Mouse (Mus musculus) CD4-positive, CD25-positive, alpha-beta regulatory T cell, adult 2 months (primary cell): ENCODE measurements at regions not wholly inside any gene's neighbourhood (a gene's known extent, or its start where the extent isn't known, plus 50 kb on each side); places are given as distances from the start of the nearest gene placed in this dataset.

Experiments
- DNase-seq: peaks from one replicate; pipeline ENCODE4 v3.0.0-alpha.2; 2012; ENCODE audit warnings: low read depth, low spot score

DNA sequence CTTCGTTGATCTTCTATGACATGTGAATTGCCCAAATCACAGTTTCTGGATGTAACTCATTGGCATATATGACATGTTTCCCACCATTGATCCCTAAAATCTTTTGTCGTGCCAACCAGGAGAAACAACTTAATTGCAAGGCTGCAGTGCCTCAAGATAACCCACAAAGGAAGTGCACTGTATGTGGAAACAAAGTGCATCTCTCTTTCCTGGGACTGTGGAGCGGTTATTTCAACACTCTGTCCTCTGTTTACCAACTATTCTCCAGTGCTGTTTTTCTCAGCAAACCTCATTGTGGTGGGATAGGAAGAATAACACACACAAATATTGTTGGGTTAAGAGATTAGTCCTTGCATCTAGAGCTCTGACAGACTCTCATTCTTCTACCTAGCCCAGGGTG lies 119.8 kb upstream of the Ankrd55 start:
- DNase-seq, result no peak

DNA sequence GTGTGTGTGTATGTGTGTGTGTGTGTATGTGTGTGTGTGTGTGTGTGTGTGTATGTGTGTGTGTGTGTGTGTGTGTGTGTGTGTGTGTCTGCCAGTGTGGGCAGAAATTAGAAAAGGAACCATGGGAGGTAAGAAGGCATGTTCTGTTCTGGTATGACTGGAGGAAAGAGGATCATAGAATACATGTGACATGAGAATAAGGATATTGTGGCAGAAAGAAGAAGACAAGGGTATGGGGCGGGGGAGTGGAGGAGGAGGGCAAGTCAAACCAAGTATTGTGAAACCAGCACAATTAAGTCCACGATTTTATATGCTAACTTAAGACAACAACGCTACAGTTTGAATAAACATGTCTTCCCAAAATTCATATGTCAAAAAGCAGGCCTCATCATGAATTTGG lies 117.4 kb upstream of the Ankrd55 start:
- DNase-seq, result no peak

DNA sequence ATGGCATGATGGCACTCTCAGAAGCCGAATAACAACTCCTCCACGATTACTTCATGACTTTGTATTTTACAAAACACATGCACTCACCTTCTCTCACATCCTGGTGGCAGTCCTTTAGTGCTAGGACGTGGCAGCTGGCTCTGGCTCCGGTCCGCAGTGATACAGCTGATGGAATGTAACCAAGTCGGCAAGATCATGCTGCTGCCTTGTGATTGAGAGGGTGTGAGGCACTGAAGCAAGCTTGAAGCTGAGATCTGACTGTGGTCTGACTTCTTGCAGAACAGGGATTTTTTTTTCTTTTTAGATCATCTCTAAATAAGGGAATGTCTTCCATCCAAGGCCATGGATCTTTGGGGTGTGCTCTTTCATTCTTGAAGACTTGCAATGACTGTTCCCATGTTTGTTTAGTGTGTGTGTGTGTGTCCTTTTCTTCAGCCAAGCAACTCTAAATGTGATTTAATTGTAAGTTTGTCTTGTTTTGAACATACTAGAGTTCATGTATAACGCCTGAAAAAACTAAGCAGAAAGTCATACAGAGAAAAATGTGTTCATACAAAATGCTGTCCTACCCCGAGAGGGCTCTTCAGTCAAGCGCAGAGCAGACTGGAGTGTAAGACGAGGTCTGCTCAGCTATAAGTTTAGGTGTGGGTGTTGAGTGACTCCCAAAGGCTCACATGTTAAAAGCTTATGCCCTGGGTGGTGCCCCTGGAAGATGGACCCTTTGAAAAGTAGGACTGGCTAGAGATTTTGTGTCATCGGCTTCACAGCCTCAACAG lies 116.1 kb upstream of the Ankrd55 start:
- DNase-seq, result no peak

DNA sequence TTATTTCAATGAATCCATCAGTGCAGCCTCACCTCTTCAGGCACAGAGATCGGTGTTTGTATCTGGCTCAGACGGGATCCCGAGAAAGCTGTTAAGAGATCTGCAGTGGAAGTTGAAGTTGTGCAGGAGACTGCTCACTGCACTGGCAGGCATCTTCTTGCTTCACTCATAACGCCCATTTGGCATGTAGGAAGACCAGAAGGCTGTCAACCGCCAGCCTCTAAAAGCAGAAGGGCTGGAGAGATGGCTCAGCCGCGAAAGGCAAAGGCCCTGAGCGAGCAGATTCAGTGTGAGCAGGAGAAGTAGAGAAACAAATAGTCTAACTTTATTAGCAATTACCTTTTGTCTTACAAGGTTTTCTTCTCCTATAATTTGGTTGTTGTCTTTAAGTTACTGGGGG lies 114.3 kb upstream of the Ankrd55 start:
- no peak for DNase-seq

DNA sequence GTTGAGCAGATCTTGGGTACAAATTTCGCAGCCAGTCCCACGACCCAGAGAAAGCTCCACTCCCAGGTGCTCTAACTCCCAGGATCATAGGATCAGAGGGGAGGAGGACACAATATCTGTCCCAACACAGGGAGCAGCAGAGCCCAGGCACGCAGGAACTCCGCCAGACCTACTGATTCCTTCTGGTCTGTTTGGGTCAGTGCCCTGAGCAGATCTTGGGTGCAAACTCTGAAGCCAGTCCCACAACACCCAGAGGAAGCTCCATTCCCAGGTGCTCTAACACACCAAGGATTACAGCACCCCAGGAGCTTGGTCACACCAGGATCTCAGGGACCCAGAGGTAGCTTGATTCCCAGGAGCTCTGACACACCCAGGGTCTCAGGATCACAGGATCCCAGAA lies 110.2 kb upstream of the Ankrd55 start:
- no peak for DNase-seq

DNA sequence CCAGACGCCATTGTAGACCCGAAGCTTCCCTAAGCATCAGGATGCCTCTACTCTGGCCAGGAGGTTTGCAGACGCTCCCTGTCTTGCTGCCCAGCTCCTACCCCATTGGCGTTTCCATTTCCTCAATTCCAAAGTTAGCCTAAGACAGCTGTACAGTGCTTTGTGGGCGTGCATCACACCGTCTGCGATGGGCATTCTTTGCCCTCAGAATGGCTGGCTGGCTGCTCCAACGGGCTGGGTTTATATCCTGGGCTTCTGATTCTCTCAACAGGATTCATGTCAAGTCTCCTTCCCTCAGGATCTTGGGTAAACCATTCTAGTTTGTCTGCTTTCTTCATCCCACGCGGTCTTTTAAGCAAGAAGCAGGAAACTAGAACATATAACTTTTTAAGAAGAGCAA lies 104.3 kb upstream of the Ankrd55 start:
- no peak for DNase-seq

DNA sequence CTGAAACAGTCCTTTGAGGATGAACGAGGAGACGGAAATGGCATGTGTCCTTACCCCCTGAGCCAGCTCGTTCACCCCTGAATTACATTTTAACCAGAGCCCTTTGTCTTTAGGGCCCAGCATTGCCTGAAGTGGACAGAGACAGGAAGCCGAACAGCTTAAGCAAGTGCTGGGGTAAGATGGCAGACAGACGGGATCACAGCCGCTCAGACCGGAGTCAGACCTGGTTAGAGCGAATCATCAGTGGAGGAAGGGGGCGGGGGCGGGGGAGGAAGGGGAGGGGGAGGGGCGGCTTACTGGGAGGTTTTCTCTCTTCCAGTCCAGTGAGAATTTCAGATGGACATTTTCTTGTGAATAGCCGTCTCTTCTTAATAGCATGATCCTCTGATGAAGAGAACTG lies 103.1 kb upstream of the Ankrd55 start:
- no peak for DNase-seq

DNA sequence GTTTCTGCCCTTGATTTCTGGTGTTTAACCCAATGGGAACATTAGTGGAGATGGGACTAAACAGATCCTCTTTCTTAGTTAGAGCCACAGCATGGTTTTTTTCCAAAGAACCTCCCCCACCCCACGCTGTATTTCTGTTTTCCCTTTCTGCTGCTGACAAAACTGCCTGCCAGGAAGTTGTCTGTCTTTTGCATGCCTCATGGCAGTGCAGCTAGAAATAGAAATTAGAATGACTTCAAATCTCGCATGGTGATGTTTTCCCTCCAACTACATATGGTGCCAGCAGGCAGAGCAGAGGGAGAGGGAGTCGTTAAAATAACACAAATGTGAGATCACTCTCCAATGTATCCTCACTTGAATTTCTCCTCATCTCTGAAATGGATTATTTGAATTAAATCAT lies 101.0 kb upstream of the Ankrd55 start:
- DNase-seq, result no peak

DNA sequence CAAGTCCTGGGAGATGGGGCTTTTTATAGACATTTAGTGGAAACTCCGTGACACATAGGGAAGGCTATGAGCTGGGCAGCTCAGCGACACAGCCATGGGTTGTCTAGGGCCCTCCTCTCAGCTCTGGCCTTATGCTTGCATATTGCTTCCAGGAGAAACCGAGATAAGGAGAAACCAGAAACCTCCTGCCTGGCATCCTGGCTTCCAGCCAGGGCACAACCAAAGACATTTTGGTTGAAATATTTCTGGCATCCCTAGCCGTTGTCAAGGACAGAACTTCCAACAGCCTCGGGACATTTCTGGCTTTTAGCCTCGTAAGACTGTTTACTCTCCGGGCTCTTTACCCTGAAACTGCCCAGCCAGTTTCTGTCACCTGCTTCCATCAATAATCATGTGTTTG lies 99.9 kb upstream of the Ankrd55 start:
- no peak for DNase-seq

DNA sequence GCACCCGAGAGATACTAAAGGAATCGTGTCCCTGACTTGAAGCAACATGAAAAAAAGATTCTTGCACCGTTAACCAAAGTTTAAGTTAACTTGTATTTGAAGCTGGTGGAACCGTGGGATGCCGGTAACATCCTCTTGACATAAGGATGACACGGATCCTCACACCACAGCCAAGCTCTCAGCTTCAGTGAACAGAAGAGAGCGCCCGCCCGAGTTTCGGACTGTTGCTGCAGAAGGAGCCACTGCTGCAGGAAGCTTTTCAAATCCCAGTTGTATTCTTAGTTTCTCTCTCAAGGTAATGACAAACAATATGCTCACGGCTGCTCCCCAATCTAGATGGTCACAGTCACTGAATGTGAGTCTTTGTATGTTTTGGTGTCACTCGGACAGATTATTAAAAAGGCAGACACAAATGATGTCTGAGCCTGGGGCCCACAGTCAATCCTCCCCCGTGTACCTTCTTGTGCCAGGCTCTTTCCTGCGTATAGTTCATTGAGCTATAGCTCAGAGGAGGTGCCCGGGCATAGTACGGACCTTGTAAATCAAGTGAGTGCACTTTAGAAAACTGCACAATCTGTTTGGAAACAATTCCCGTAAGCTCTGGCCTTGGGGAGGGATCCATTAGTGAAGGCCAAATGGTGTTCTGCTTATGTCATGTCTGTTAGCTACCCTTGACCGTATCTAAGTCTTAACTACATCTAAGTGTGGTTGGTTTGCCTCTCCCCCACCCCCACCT lies 99.3 kb upstream of the Ankrd55 start:
- no peak for DNase-seq

DNA sequence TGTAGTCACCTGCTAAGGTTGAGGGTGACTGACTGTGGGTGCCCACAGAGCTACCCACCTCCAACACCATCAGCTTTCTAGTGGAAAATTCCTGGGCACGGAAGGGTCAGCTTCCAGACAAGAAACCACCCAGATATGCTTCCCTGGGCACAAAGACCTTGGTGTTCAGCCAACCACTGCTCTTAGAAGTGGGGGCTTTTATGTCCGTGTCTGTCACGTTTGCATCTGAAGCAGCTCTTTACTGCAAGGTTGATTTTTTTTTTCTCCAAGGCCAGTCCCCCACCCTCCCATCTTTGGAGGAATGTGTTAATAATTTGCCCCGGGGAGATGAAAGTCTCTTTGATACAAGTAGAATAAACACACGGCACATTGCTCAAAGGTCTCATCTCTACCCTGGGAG lies 98.6 kb upstream of the Ankrd55 start:
- DNase-seq, result no peak

DNA sequence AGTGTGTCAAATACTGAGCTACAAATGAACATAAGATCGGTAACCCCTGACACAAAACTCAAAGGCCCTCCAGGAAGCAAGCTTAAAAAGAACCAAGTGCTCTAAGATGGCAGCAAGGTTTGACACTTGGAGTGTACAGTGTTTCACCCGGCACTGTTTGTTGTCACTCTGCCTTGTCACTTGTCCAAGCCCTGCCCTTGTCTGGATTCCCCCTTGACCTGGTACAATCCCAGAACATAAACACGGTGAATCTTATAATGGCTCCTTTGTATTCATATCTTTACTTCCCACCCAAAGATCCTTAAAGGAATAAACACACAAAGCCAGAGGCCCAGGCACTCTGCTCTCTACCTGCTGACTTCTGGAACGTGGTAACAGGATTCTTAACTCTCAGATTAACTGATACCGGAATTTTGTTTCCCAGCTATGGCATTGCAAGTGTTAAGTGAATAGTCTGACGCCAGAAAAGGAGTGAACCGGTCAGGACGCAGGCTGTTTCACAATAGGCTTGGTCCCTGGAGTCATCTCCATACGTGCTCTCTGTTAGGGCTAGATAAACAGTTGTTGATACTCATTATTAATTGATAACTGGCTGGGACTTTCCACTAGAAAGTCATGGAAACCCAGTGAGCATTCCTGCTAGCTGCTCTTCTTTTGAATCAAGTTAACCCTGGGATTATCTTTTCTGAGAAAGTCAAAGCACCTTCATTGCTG lies 95.9 kb upstream of the Ankrd55 start:
- no peak for DNase-seq

DNA sequence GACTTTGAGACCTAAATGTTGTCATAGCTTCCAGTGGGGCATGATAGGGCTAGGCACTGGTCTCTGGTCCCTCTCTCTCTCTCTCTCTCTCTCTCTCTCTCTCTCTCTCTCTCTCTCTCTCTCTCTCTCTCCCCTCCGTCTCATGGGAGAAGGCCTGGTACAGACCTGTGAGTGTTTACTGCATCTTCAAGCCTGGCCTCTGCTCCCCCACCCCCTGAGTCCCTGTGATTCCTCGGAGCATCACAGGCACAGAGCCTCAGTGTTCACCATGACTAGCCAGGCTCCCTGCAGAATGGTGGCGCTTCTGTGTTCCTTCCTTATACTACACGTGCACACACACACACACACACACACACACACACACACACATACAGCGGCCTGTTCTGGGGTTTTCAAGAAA lies 94.6 kb upstream of the Ankrd55 start:
- no peak for DNase-seq

DNA sequence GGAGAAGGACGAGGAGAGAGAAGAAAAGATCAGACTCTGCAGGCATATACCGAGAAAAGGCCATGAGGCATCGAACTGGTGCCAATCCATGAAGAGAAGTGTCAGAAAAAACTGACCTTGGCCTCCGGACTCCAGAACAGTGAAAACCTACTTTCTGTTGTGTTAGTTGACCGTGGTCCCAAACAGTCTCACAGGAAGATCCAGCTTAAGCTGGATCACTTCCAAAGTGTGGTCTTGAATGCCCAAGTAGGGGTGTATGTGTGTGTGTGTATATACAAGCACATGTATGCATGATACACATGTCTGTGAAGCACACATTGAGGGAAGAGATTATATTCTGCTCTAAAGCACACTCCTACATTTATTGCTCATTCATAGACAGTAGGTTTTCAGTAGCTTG lies 93.3 kb upstream of the Ankrd55 start:
- DNase-seq, result no peak

DNA sequence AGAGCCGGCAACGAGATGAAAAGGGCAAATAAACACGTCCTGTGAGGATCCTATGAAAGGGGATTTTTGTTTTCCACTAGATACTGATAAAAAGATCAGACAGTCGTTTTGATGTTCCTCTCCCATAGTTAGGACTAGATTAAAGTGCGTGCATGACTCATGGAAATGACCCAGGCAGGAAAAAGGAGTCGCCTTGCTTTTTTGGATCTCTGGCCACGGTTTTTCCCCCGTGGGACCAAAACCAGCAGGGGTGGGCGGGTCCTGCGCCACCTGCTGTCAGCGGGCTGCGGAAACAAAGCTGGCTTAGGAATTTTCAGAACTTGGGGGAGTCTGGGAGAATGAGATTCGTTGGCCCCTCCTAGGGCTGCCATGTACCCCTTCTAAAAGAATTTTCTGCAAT lies 91.5 kb upstream of the Ankrd55 start:
- peak; percentile 51 for DNase-seq

DNA sequence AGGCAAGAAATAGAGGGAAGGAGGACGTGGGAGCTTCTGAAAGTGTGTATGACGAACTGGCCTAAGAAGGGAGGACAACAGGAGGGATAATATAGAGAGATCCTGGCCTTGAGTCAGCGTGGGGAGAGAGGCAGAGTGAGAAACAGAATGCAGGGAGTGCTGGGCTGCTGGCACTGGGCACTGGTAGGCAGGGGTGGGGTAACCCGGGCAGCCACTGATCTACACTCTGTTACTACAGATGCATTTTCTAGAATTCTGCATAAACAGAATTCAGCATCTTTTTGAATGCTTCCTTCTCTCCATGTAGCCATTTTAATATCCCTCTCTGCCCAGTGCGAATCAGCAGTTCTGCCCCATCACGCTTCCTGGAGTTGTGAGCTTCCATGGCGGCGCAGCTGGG lies 84.5 kb upstream of the Ankrd55 start:
- no peak for DNase-seq

DNA sequence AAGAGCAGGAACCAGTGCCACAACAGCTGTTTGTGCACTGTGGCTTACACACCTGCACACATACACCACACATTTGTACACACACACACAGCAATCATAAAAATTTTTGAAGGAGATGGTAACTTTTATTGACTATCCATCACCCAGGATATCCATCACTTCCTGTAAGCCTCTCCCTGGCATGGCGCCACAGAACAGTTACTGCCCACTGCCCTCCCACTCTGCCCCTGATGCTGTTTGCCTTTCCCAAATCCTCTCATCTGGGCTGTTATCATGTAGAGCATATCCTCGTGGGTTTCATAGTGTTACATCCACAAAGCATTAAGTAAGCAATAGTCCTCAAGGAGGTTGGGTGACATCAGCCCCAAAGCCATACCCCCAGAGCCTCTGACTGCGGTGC lies 84.0 kb upstream of the Ankrd55 start:
- DNase-seq, result no peak

DNA sequence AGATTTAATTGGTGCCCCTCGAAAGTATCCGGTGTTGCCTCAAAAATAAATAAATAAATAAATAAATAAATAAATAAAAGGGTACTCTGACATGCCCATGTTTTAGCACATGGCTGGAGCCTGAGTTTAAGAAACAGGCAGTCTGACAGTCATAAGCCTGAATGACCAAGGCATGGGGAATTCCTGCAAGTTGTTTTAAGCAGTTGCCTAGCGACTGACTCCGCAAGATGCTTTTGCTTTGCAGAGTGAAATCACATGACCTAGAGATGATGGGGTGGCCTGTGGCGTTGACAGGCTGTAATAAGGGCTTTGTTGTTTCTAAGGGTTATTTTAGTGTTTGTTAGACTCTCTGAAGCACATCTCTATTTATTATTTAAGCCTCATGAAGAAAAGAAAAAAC lies 83.4 kb upstream of the Ankrd55 start:
- DNase-seq, result peak; percentile 24

DNA sequence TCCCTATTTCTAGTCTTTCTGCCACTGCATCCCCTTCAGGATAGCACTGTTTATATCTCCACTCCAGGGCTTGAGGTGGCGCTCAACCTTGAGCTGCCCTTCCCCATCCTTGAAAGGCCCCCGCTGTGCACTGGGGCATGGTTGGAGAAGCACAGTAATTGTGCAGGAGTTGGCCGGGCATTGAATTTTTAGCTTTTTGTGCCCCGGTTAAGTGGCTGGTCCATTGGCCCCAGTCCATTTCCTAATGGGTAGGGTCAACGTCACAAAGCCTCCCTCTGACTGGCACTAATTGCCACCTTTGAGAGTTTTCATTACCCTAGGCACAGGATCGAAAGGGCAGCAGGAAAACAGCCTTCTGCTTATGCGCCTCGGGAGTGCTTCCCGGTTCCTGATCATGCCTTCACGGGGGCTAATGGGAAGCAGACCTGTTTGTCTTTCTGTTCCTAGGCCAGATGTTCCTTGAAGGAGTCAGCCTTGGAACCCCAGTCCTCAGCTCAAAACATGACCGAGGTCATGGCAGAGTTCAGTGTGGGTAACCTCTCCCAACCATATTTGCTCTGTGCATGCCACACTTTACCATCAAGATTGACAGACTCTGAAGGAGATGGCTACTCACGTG lies 80.5 kb upstream of the Ankrd55 start:
- DNase-seq, result no peak

DNA sequence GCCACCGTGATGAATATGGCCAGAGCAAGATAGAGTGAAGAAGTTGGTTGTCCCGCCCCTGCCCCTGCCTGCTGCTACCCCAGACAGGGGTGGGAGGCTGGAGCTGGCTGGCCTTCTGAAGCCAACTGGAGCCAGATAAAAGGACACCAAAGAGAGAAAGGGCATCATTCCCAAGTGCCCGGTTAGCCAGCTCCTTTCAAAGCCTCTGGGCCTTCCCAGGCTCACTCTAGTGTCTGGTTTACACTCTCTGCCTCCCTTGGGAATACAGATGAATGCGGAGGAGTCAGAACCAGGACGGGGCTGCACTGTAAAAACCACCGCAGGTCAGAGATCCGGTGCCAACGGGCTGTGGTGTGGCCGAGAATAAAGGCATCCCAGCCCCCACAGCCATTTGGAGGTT lies 76.4 kb upstream of the Ankrd55 start:
- DNase-seq, result no peak

DNA sequence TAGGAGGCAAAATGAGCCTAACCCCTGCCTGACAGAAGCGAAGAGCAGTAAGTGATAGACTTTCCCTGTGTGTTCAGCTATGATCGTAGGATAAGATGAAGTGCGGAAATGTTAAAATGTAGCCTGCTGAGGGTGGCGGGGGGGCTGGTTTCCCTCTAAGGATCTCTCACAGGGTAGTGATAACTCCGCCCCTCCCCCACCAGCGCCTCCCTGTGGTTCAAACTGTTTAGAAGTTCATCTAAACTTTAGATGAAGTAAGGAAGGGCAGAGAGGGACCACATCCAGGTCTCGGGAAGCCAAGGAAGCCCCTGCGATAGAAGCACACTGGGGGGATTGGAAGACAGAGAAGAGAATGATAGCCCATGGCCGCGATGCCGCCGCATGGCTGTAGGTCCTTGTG lies 75.9 kb upstream of the Ankrd55 start:
- DNase-seq, result peak; percentile 9

DNA sequence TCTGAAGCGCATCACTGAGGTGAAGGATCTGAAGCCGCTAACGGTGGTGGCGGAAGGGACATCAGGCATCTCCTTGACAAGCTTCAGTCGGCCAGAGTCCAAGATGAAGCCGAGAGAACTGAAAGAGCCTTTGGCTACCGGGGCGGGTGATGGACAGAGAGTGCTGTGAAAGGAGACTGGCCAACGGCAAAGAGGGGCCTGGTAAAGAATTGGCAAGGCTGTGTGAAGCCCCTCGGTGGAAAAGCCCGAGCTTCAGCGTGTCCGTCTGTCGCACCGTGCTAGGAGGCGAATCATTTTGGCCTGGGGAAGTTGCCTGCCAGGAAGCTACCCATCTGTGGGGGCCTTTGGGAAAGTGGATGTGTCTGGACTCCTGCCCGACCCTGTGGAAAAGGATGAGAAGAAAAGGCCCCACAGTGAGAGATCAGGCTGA lies 74.6 kb upstream of the Ankrd55 start:
- no peak for DNase-seq
